Mouse (Mus musculus) stomach, embryonic 15.5 days (tissue): ENCODE measurements at regions not wholly inside any gene's neighbourhood (a gene's known extent, or its start where the extent isn't known, plus 50 kb on each side); places are given as distances from the start of the nearest gene placed in this dataset.

Experiments used
- ATAC-seq: fragments of 200-750 bp; cut with Nextera tagmentation; 2 replicates; pipeline ENCODE4 v1.8.0; 2017; ENCODE audit warnings: low read depth, moderate number of reproducible peaks, moderate TSS enrichment; ENCODE audit not compliant: insufficient read depth, low FRiP score
- H3K27ac ChIP-seq: fragments of 300-500 bp; sonication (generic); 2 replicates; pipeline ENCODE4 v1.5.1; 2015; ENCODE audit warnings: mild to moderate bottlenecking, inconsistent platforms
- H3K27me3 ChIP-seq: fragments of 300-500 bp; sonication (generic); replicated peaks from 2 replicates; pipeline ENCODE4 v1.6.1; 2015; ENCODE audit warnings: inconsistent platforms
- H3K36me3 ChIP-seq: fragments of 300-500 bp; sonication (generic); 2 replicates; pipeline ENCODE4 v1.6.1; 2015; ENCODE audit warnings: inconsistent platforms
- H3K4me1 ChIP-seq: fragments of 300-500 bp; sonication (generic); 2 replicates; pipeline ENCODE4 v1.6.1; 2015; ENCODE audit warnings: inconsistent platforms
- H3K4me2 ChIP-seq: fragments of 300-500 bp; sonication (generic); 2 replicates; pipeline ENCODE4 v1.6.1; 2015; ENCODE audit warnings: mild to moderate bottlenecking, inconsistent platforms
- H3K4me3 ChIP-seq: fragments of 300-500 bp; sonication (generic); replicated peaks from 2 replicates; pipeline ENCODE4 v1.5.1; 2015; ENCODE audit warnings: inconsistent platforms
- H3K9ac ChIP-seq: fragments of 300-500 bp; sonication (generic); 2 replicates; pipeline ENCODE4 v1.6.1; 2015; ENCODE audit warnings: inconsistent platforms
- H3K9me3 ChIP-seq: fragments of 300-500 bp; sonication (generic); 2 replicates; pipeline ENCODE4 v1.6.1; 2016; ENCODE audit warnings: inconsistent platforms
- WGBS: fragments of 180-500 bp; shearing (Covaris S2); methylation state at CpG from one replicate; pipeline ENCODE4 v1.1.7; 2015; 5-methylcytosine and 5-hydroxymethylcytosine counted together

- Histone ChIP-seq H3K27ac (no peak overlapping the region), H3K36me3 (no peaks in the 10 kb centered on the region), H3K9ac (no peak overlapping the region), H3K4me1 (no peaks in the 10 kb centered on the region), H3K4me2 (no peak overlapping the region), H3K9me3 (no peaks in the 10 kb centered on the region), H3K27me3 (no peaks in the 10 kb centered on the region), H3K4me3 (no peak overlapping the region)
- ATAC-seq, result no peak
- 58% methylated on average over 1 of the region's 1 CpGs for WGBS
These were observed 61.0 kb upstream of the Gnao1 start for GRCm38 (mm10) chr8:93748720-93749119.

GRCm38 (mm10) chr8:93750921-93751320, 58.8 kb upstream of the Gnao1 start:
- no peak overlapping the region for H3K4me2 ChIP-seq

GRCm38 (mm10) chr8:93755981-93756380, 53.8 kb upstream of the Gnao1 start:
- Histone ChIP-seq H3K4me3 (no peak overlapping the region), H3K4me2 (no peak overlapping the region), H3K9me3 (no peaks in the 10 kb centered on the region), H3K9ac (no peak overlapping the region), H3K27me3 (no peaks in the 10 kb centered on the region), H3K4me1 (no peaks in the 10 kb centered on the region), H3K27ac (no peak overlapping the region), H3K36me3 (no peaks in the 10 kb centered on the region)
- ATAC-seq, result no peak
- WGBS, result 83% methylated on average over 4 of the region's 4 CpGs

More at GRCm38 (mm10) chr8:93750921-93751320, 58.8 kb upstream of the Gnao1 start:
- H3K27ac ChIP-seq, result no peak overlapping the region
- H3K9me3 ChIP-seq, result no peaks in the 10 kb centered on the region
- no peak overlapping the region for H3K4me3 ChIP-seq
- H3K4me1 ChIP-seq, result no peaks in the 10 kb centered on the region
- H3K36me3 ChIP-seq, result no peaks in the 10 kb centered on the region
- no peak for ATAC-seq
- WGBS, result 73% methylated on average over 2 of the region's 2 CpGs
- no peak overlapping the region for H3K9ac ChIP-seq
- no peaks in the 10 kb centered on the region for H3K27me3 ChIP-seq
